ENCODE assay signal across 19 mouse cellular contexts in the genomic region with DNA sequence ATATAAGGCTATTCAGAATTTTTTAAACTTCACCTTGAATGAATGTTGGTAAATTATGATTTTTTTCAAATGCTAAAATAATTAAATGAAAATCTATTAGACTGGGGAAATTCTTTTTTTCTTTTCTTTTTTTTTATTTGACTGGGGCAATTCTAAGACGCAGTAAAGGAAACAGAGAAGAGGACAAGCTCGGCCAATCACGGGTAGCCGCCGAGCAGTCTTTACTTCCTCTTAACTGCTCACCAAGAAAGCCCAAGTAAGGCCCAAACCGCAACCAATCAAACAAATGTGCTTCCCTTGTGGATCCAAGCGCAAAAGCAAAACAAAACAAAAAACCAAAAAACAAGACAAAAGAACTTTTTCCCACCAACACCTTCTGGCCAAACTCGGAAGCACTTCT. TPM values are rescaled to one million over a fixed set of nuclear protein-coding genes. Genes with fewer than 3 reads are reported as not detected.
A peak's percentile ranks its signal among the peaks of the same experiment; 100 is the strongest.
DNase-seq lines count a peak whose midpoint lies in the region; ATAC-seq and TF ChIP-seq lines count a peak whose summit lies in the region.
"Had no signal": no experiment of that assay in that cellular context is flagged by ENCODE, and none has a peak within 500 bp of the region (broad histone marks: within the 10 kb centered on the region; RNA-seq: fewer than 3 reads in every experiment).

No protein-coding gene starts in this region.

- peak; percentile 28 for DNase-seq in liver, adult 2 months (ENCODE audit: extremely low read depth, low read depth, low spot score)
- no peak for DNase-seq in liver
- peak; percentile 60 to 66 for DNase-seq in B cell, adult 2 months
- DNase-seq in ZHBTc4 (ENCODE audit: low read depth, low spot score) = peak; percentile 33
- DNase-seq in thymus, adult 18-20 months = no peak
- DNase-seq in c-Kit-positive CD71-positive TER-119-positive erythroid progenitor cells, embryonic 14.5 days (ENCODE audit: low spot score) = no peak
- DNase-seq: adrenal gland, postnatal 36 days; cerebellum, postnatal 10 days; gastrocnemius, postnatal 25 days; heart, postnatal 36 days; kidney, adult 9 months; kidney, postnatal 36 days; lung, adult 18-20 months; thymus, adult 2 months had no signal

- peaks cover 5% of the 10 kb centered on the region; the same call in 1 of the 2 replicates for H3K4me1 ChIP-seq in liver, adult 2 months (ENCODE audit: control insufficient read depth, insufficient read depth, low read length)

- no peak for TF ChIP-seq CTCF in liver, adult 2 months (IDR thresholded peaks at IDR 0.05; ENCODE audit: low read depth, low read length)

- H3K9ac ChIP-seq in liver, adult 2 months (ENCODE audit: low read depth, low read length) = no peak overlapping the region
- H3K9ac ChIP-seq: heart, embryonic 13.5 days; limb, embryonic 15.5 days; midbrain, embryonic 15.5 days had no signal

- H3K4me3 ChIP-seq in liver, adult 2 months (ENCODE audit: insufficient read depth, low read depth, low read length) = no peak overlapping the region
- H3K4me3 ChIP-seq: heart, embryonic 13.5 days; limb, embryonic 15.5 days; midbrain, embryonic 15.5 days had no signal

- no peaks in the 10 kb centered on the region for H3K36me3 ChIP-seq in liver, adult 2 months (ENCODE audit: control insufficient read depth, insufficient read depth, low read length)
- H3K36me3 ChIP-seq: heart, embryonic 13.5 days; limb, embryonic 15.5 days; midbrain, embryonic 15.5 days had no signal

- TF ChIP-seq POLR2A in liver, adult 2 months (IDR thresholded peaks at IDR 0.05; ENCODE audit: extremely low read depth, insufficient read depth, low read length) = no peak

- no peaks in the 10 kb centered on the region for H3K79me2 ChIP-seq in liver, adult 2 months (ENCODE audit: control insufficient read depth, insufficient read depth, low read length)

- peak; percentile 89 for ATAC-seq in megakaryocyte progenitor cell, adult 5-6 weeks (replicated peaks; ENCODE audit: poor library complexity)
- no peak for ATAC-seq in frontal cortex, adult (ENCODE audit: low TSS enrichment)
- ATAC-seq: midbrain, embryonic 15.5 days had no signal

- no peak overlapping the region for H3K27ac ChIP-seq in liver, adult 2 months (replicated peaks; ENCODE audit: insufficient read depth, low read depth, low read length)
- H3K27ac ChIP-seq: heart, embryonic 13.5 days; limb, embryonic 15.5 days; midbrain, embryonic 15.5 days had no signal

- 86% methylated on average over 8 of the region's 8 CpGs for WGBS in liver, adult 2 months

- no peaks in the 10 kb centered on the region for H3K27me3 ChIP-seq in liver, adult 2 months (ENCODE audit: control insufficient read depth, insufficient read depth, low read length)
- H3K27me3 ChIP-seq: heart, embryonic 13.5 days; limb, embryonic 15.5 days had no signal

RNA-seq across cellular contexts. Expression of a gene that starts 4.4 kb away (rescaled TPM):
- total RNA-seq in liver, adult 2 months (2014; rRNA removed) = 29.2 and 29.9 TPM in 2 replicates
- 9.1 and 11.6 TPM in 2 replicates for polyA plus RNA-seq in liver, adult 2 months (2012; rRNA removed)
- total RNA-seq in megakaryocyte progenitor cell, adult 5-6 weeks (2015) = 6.7 and 13.3 TPM in 2 replicates
- 8.2 and 9.8 TPM in 2 replicates for total RNA-seq in megakaryocyte progenitor cell, adult 5-6 weeks (2017)

RNA-seq across cellular contexts. Expression of a gene that starts 25.3 kb away (rescaled TPM):
- total RNA-seq in liver, adult 2 months (2014; rRNA removed) = 3.0 and 5.7 TPM in 2 replicates
- polyA plus RNA-seq in liver, adult 2 months (2012; rRNA removed) = 28.9 and 29.7 TPM in 2 replicates
- 9.6 and 16.7 TPM in 2 replicates for total RNA-seq in megakaryocyte progenitor cell, adult 5-6 weeks (2015)
- total RNA-seq in megakaryocyte progenitor cell, adult 5-6 weeks (2017) = 3.6 and 5.6 TPM in 2 replicates

RNA-seq across cellular contexts. Expression of a gene that starts 25.6 kb away (rescaled TPM):
- total RNA-seq in liver, adult 2 months (2014; rRNA removed) = 22.4 and 23.1 TPM in 2 replicates
- polyA plus RNA-seq in liver, adult 2 months (2012; rRNA removed) = 2.7 and 3.0 TPM in 2 replicates
- 45.4 and 56.3 TPM in 2 replicates for total RNA-seq in megakaryocyte progenitor cell, adult 5-6 weeks (2015)
- total RNA-seq in megakaryocyte progenitor cell, adult 5-6 weeks (2017) = 77.6 and 82.4 TPM in 2 replicates

RNA-seq across cellular contexts. Expression of a gene that starts 35.2 kb away (rescaled TPM):
- 154 and 169 TPM in 2 replicates for total RNA-seq in liver, adult 2 months (2014; rRNA removed)
- 135 and 138 TPM in 2 replicates for polyA plus RNA-seq in liver, adult 2 months (2012; rRNA removed)
- total RNA-seq in megakaryocyte progenitor cell, adult 5-6 weeks (2015) = 151 and 167 TPM in 2 replicates
- 52.2 and 66.9 TPM in 2 replicates for total RNA-seq in megakaryocyte progenitor cell, adult 5-6 weeks (2017)

Comparison
In these comparisons a context has a peak if more than half of its experiments do, and no peak if none do; other contexts are left out.
1. DNase-seq: peak in liver, adult 2 months (single experiment), B cell, adult 2 months (2 of 2) and ZHBTc4 (single experiment); none in liver (single experiment), thymus, adult 18-20 months (0 of 2) and c-Kit-positive CD71-positive TER-119-positive erythroid progenitor cells, embryonic 14.5 days (single experiment).